Mouse (Mus musculus) lung, adult 2 months (tissue): ENCODE results near the gene Necab2.

Experiments used
- CTCF ChIP-seq: fragments of 200-500 bp; IDR thresholded peaks from 2 replicates; pipeline ENCODE4 v1.5.1; 2011; ENCODE audit warnings: mild to moderate bottlenecking, low read length, control low read depth; ENCODE audit not compliant: insufficient read depth
- POLR2A ChIP-seq: fragments of 200-500 bp; IDR thresholded peaks from 2 replicates; pipeline ENCODE4 v1.6.1; 2011; ENCODE audit warnings: low read depth, mild to moderate bottlenecking, control low read depth, low read length, borderline replicate concordance; ENCODE audit errors: extremely low read depth

GRCm38 (mm10) chr8:119446211-119446989 is at the start of gene Necab2:
- peak; percentile 39 for TF ChIP-seq CTCF
- TF ChIP-seq POLR2A: no peak
